In genomic region chr11:94209695-94210131, GRCm38 (mm10) we compare ENCODE assay signal across 8 mouse cellular contexts. TPM values are rescaled to one million over a fixed set of nuclear protein-coding genes. Genes with fewer than 3 reads are reported as not detected.
A peak's percentile ranks its signal among the peaks of the same experiment; 100 is the strongest.
DNase-seq lines count a peak whose midpoint lies in the region; ATAC-seq and TF ChIP-seq lines count a peak whose summit lies in the region.

No protein-coding gene starts in this region.

- 1% methylated on average over 14 of the region's 14 CpGs for WGBS in forebrain, embryonic 10.5 days
- 3% methylated on average over 14 of the region's 14 CpGs for WGBS in midbrain, embryonic 14.5 days

- intact Hi-C loops in left cerebral cortex, postnatal 25 days (cut with DNase I) = loop anchor here (1.0 to 10.0 kb wide), 3 partner anchors 76 to 245 kb away; partner anchors contain the start of genes Ankrd40, Gm20390 and Nme1

- H3K27ac ChIP-seq in forebrain, embryonic 10.5 days = peak overlapping the region; percentile 99
- H3K27ac ChIP-seq in midbrain, embryonic 14.5 days (replicated peaks; ENCODE audit: low read depth, low read length) = peak overlapping the region; percentile 92

- peaks cover 3% of the 10 kb centered on the region for H3K27me3 ChIP-seq in G1E (ENCODE audit: insufficient read depth, low read length)
- 0 out of 2 replicates have a peak, but pooled peaks cover 4% of the 10 kb centered on the region for H3K27me3 ChIP-seq in forebrain, embryonic 10.5 days (ENCODE audit: poor library complexity, severe bottlenecking)
- H3K27me3 ChIP-seq in midbrain, embryonic 14.5 days (ENCODE audit: control insufficient read depth, insufficient read depth, low read length) = no peaks in the 10 kb centered on the region

- DNase-seq in kidney, postnatal 10 days = peak; percentile 58
- no peak for DNase-seq in kidney, adult 11 months
- no peak for DNase-seq in G1E (ENCODE audit: low spot score)
- no peak for DNase-seq in forebrain, embryonic 10.5 days (ENCODE audit: extremely low spot score, low spot score)
- DNase-seq in left cerebral cortex, postnatal 25 days (ENCODE audit: low spot score in 2 of 2) = peak; percentile 54 to 82
- no peak for DNase-seq in midbrain, embryonic 14.5 days
- no peak for DNase-seq in embryo, embryonic 9.5 days (ENCODE audit: extremely low spot score)
- no peak for DNase-seq in retina, embryonic 14.5 days (ENCODE audit: low spot score)

- H3K4me3 ChIP-seq in G1E (ENCODE audit: low read depth, low read length) = peak overlapping the region; percentile 77
- peak overlapping the region; percentile 96 for H3K4me3 ChIP-seq in forebrain, embryonic 10.5 days
- peak overlapping the region; percentile 54 for H3K4me3 ChIP-seq in midbrain, embryonic 14.5 days (replicated peaks; ENCODE audit: low read depth, low read length)

- no peak for ATAC-seq in G1E (ENCODE audit: extremely low read depth, insufficient number of reproducible peaks, low FRiP score, poor library complexity, severe bottlenecking)
- no peak for ATAC-seq in midbrain, embryonic 14.5 days (ENCODE audit: low FRiP score, low TSS enrichment)

- peaks cover 50% of the 10 kb centered on the region for H3K4me1 ChIP-seq in G1E (ENCODE audit: insufficient read depth, low read depth, low read length)
- H3K4me1 ChIP-seq in forebrain, embryonic 10.5 days = peaks cover 57% of the 10 kb centered on the region
- peaks cover 15% of the 10 kb centered on the region for H3K4me1 ChIP-seq in midbrain, embryonic 14.5 days (ENCODE audit: control insufficient read depth, insufficient read depth, low read length)

- no peaks in the 10 kb centered on the region for H3K9me3 ChIP-seq in G1E (replicated peaks)
- H3K9me3 ChIP-seq in forebrain, embryonic 10.5 days = no peaks in the 10 kb centered on the region
- H3K9me3 ChIP-seq in midbrain, embryonic 14.5 days (ENCODE audit: control insufficient read depth, low read length) = no peaks in the 10 kb centered on the region

- H3K9ac ChIP-seq in midbrain, embryonic 14.5 days (replicated peaks; ENCODE audit: low read length) = peak overlapping the region; percentile 48

- peaks cover 12% of the 10 kb centered on the region for H3K36me3 ChIP-seq in G1E (replicated peaks)
- peaks cover 16% of the 10 kb centered on the region for H3K36me3 ChIP-seq in forebrain, embryonic 10.5 days (replicated peaks)
- peaks cover 13% of the 10 kb centered on the region for H3K36me3 ChIP-seq in midbrain, embryonic 14.5 days (ENCODE audit: control insufficient read depth, insufficient read depth, low read length)

- peak overlapping the region; percentile 99 for H3K4me2 ChIP-seq in midbrain, embryonic 14.5 days (ENCODE audit: low read length)

- TF ChIP-seq CTCF in G1E (IDR thresholded peaks at IDR 0.05; ENCODE audit: low read depth, low read length) = no peak

RNA-seq across cellular contexts. Expression of gene Tob1, which starts 1.5 kb away (rescaled TPM):
- total RNA-seq in G1E (2014; fragmentation: Nextera tagmentation) (28.6 and 35.0 TPM in 2 replicates), G1E (2017) (9.9 and 11.6 TPM in 2 replicates)
- polyA plus RNA-seq in G1E (2012) = 10.5 and 11.1 TPM in 2 replicates
- 18.8 and 20.1 TPM in 2 replicates for polyA plus RNA-seq in forebrain, embryonic 10.5 days (2016; fragmentation: Nextera tagmentation; extraction: Ambion mirVana)
- 10 to 100 TPM; 38.2 to 43.9 TPM for total RNA-seq in left cerebral cortex, postnatal 25 days (2021)
- 29.5 and 34.7 TPM in 2 replicates for polyA plus RNA-seq in midbrain, embryonic 14.5 days (2014; fragmentation: Nextera tagmentation; extraction: Ambion mirVana)

RNA-seq across cellular contexts. Expression of gene Wfikkn2, which starts 36.1 kb away (rescaled TPM):
- total RNA-seq in G1E (2014; fragmentation: Nextera tagmentation) = not detected in 2 replicates
- total RNA-seq in G1E (2017) = 0.05 TPM in 1 of 2 replicates, not detected in the other
- 0.03 TPM in 1 of 2 replicates, not detected in the other for polyA plus RNA-seq in G1E (2012)
- polyA plus RNA-seq in forebrain, embryonic 10.5 days (2016; fragmentation: Nextera tagmentation; extraction: Ambion mirVana) = 0.46 and 1.2 TPM in 2 replicates
- total RNA-seq in left cerebral cortex, postnatal 25 days (2021) = 1 to 10 TPM; 1.6 to 2.3 TPM
- 0.47 and 2.0 TPM in 2 replicates for polyA plus RNA-seq in midbrain, embryonic 14.5 days (2014; fragmentation: Nextera tagmentation; extraction: Ambion mirVana)

Comparison
In these comparisons a context has a peak if more than half of its experiments do, and no peak if none do; other contexts are left out.
1. DNase-seq: peak in kidney, postnatal 10 days (single experiment) and left cerebral cortex, postnatal 25 days (2 of 2); none in kidney, adult 11 months (single experiment), G1E (single experiment), forebrain, embryonic 10.5 days (single experiment), midbrain, embryonic 14.5 days (single experiment), embryo, embryonic 9.5 days (single experiment) and retina, embryonic 14.5 days (single experiment).
2. Peak in every context shown above with its lines, with median percentiles within 50 percentile points of each other: H3K4me3 ChIP-seq.